Mouse (Mus musculus) cerebellum, adult 9-10 months (tissue): ENCODE measurements around the gene Ubqlnl.

ENCODE experiments used
- DNase-seq: peaks from one replicate; pipeline ENCODE4 v3.0.0; 2022

Ubqlnl gene

GRCm38 (mm10) chr7:104150456-104150855 lies at the start of gene Ubqlnl:
Gene Ubqlnl, minus strand, starts transcription at chr7:104150556.
- DNase-seq, result no peak

- peak; percentile 9 for DNase-seq
Observed at GRCm38 (mm10) chr7:104199822-104200221, 49.5 kb upstream of the Ubqlnl start.

- no peak for DNase-seq
Observed at GRCm38 (mm10) chr7:104195885-104196284, 45.5 kb upstream of the Ubqlnl start, which contains the start of gene Olfr649. Gene Olfr649, minus strand, starts transcription at chr7:104195985.

GRCm38 (mm10) chr7:104191275-104191674 lies 40.9 kb upstream of the Ubqlnl start:
- DNase-seq, result no peak

GRCm38 (mm10) chr7:104183292-104183691 lies 32.9 kb upstream of the Ubqlnl start, which contains the start of gene Olfr648:
Gene Olfr648, minus strand, starts transcription at chr7:104183392.
- no peak for DNase-seq

GRCm38 (mm10) chr7:104179074-104179473 lies 28.7 kb upstream of the Ubqlnl start:
- no peak for DNase-seq

GRCm38 (mm10) chr7:104178422-104179054 lies 28.2 kb upstream of the Ubqlnl start:
- DNase-seq, result no peak

GRCm38 (mm10) chr7:104175085-104175484 lies 24.7 kb upstream of the Ubqlnl start:
- no peak for DNase-seq

GRCm38 (mm10) chr7:104169634-104170204 lies 19.4 kb upstream of the Ubqlnl start:
- no peak for DNase-seq

GRCm38 (mm10) chr7:104167105-104167504 lies 16.7 kb upstream of the Ubqlnl start:
- DNase-seq, result no peak

DNA sequence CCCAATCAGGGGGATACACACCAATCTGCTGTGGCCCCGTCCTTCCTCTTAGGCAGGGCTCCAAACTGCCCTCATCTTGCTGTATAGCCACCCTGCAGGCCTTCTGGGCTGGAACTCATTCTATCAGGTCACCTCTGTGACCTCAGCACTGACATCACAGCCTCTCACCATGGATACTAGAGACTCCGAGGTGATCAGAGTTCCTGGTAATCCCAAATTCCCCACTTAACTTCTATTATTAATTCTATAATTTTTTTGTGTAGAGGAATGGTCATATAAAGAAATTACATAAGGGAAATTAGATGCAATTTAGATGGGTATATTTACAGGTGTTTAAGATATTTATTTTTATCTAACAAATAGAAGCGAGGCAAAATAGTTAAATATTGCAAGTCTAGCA lies 7.2 kb downstream of the Ubqlnl start, which contains the start of gene Ubqln3:
TSS of gene Ubqln3 (minus strand) at position 101 of the 400 bp plus-strand sequence.
- no peak for DNase-seq

GRCm38 (mm10) chr7:104137305-104137704 lies 13.1 kb downstream of the Ubqlnl start, which contains the start of gene Olfr643:
Gene Olfr643, minus strand, starts transcription at chr7:104137405.
- DNase-seq, result no peak

DNA sequence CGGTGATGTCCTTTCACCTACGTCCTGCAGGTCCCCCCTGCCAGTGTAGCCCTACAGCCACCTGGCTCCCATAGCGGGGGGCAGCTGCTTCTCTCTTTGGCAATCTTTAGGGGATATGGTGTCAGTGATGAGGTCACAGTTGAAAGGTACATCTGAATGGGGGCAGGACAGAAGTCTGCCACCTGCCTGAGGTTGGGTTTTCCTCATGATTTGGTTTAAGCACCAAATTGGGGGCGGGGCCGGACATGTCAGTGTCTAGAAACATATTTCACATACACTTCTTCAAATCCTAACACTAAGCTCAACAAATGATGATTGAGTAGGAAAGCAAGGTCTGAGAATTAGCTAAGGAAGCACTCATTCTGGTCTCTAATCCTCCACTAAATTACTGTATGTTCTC lies 20.6 kb downstream of the Ubqlnl start, which contains the start of gene Ubqln5:
TSS of gene Ubqln5 (minus strand) at position 101 of the 400 bp plus-strand sequence.
- DNase-seq, result no peak

DNA sequence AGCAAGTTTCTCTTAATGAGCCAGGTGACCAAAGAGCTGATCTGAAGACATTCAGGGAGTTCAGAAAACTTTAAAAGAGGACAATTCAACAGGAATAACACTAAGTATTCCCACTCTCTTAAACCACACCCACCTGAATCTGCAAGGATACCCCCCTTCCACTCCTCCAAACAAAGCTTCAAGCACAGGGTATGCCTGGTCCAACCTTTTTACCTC lies 45.7 kb downstream of the Ubqlnl start, which contains the start of gene Olfr646:
TSS of gene Olfr646 (plus strand) at position 117 of the 216 bp plus-strand sequence.
- DNase-seq, result no peak

DNA sequence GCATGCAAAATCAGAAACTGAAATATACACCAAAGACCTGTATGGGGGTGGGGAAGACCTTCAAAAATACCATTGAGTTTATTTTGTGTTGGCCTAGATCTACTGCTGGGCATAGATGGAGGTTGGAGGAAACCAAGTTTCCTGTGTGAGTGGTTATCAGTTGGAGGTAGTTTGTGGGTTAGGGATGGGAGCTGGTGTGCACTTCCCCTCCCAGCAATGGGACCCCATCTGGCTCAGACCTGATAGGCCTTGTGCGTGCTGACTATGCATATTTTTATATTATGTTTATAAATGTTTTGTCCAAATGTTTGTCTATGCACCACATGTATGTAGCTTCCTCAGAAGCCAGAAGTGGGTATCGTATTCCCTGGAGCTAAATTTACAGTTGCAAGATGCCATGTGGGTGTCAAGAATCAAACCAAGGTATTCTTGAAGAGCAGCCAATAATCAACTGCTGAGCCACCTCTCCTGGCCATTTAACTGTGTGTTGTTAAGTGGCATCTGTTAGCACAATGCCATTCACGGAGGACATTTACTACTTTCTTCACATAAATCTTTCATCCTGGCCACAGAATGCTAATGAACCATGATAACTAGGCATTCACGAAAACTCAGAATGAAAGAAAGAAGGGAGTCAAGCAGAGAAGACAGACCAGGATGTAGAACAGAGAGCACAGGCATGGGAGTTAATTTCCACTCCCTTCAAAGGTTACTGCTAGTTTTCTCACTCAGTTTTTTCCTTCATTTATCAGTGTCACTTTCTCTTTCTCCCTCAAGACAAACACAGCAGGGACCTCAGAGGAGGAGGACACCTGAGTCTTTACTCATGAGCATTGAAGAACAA lies 46.2 kb downstream of the Ubqlnl start:
- DNase-seq, result no peak
